10 mouse cellular contexts compared by ENCODE assay signal in the genomic region with DNA sequence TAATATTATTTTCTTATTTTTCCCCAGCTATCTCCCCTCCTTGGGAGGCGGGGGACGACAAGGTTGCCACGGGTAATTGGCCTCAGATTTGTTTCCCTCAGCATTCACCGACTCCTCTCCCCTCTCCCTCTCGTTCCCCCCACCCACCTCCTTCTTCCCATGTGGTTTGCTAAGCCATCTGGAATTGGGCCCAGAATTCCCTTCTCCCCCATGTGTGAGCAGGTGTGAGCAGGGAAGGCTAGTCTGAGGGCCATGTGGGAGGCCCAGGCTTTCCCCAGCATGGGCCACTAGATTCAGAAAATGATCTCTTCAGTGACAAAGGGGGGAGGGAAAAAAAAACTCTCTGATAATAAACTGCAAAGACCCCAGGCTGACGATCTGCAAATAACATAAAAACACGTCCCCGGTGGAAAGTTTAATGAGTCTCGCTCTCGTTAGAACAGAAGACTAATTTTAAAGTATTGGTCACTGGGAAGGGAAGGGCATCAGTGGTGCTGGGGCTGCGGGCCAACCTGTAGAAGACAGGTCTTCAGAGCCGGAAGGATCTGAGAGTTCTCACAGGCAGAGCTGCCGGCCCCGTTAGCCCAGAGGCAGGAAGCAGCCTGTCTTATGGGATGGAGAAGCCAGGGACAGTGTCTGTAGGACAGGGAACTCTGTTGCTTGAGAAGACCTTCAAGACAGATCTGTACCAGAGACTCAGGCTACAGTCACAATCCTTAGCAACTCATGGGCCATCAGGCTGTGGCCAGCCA.
A peak's percentile ranks its signal among the peaks of the same experiment; 100 is the strongest.
DNase-seq lines count a peak whose midpoint lies in the region; ATAC-seq and TF ChIP-seq lines count a peak whose summit lies in the region.
"Had no signal": no experiment of that assay in that cellular context is flagged by ENCODE, and none has a peak within 500 bp of the region (broad histone marks: within the 10 kb centered on the region; RNA-seq: fewer than 3 reads in every experiment).

No protein-coding gene starts in this region.

- no peak overlapping the region for H3K4me2 ChIP-seq in forebrain, embryonic 15.5 days (replicated peaks)
- no peak overlapping the region for H3K4me2 ChIP-seq in midbrain, embryonic 11.5 days
- H3K4me2 ChIP-seq: limb, embryonic 15.5 days had no signal

- peak; percentile 63 for ATAC-seq in forebrain, embryonic 15.5 days (replicated peaks)
- ATAC-seq in midbrain, embryonic 11.5 days (ENCODE audit: low FRiP score), result 0 out of 2 replicates have a peak, but pooled peaks have one; percentile 28

- H3K27ac ChIP-seq in layer of hippocampus, adult 2 months, result peak overlapping the region; percentile 91
- H3K27ac ChIP-seq in forebrain, embryonic 15.5 days (replicated peaks), result peak overlapping the region; percentile 78
- H3K27ac ChIP-seq in midbrain, embryonic 11.5 days (ENCODE audit: low read depth, low read length), result no peak overlapping the region; the same call in 1 of the 2 replicates
- H3K27ac ChIP-seq: limb, embryonic 15.5 days; stomach, postnatal 0 days had no signal

- no peaks in the 10 kb centered on the region for H3K36me3 ChIP-seq in forebrain, embryonic 15.5 days
- H3K36me3 ChIP-seq in midbrain, embryonic 11.5 days (ENCODE audit: control insufficient read depth, insufficient read depth, low read length), result no peaks in the 10 kb centered on the region
- H3K36me3 ChIP-seq: limb, embryonic 15.5 days had no signal

- H3K4me1 ChIP-seq in forebrain, embryonic 15.5 days, result peaks cover 61% of the 10 kb centered on the region
- peaks cover 14% of the 10 kb centered on the region for H3K4me1 ChIP-seq in midbrain, embryonic 11.5 days (ENCODE audit: control insufficient read depth, insufficient read depth, low read length)

- H3K4me3 ChIP-seq in layer of hippocampus, adult 2 months, result no peak overlapping the region
- H3K4me3 ChIP-seq in forebrain, embryonic 15.5 days, result no peak overlapping the region
- H3K4me3 ChIP-seq in midbrain, embryonic 11.5 days (ENCODE audit: low read depth, low read length), result no peak overlapping the region
- H3K4me3 ChIP-seq: limb, embryonic 15.5 days had no signal

- H3K27me3 ChIP-seq in forebrain, embryonic 15.5 days, result no peaks in the 10 kb centered on the region
- H3K27me3 ChIP-seq in midbrain, embryonic 11.5 days (ENCODE audit: control insufficient read depth, insufficient read depth, low read length), result no peaks in the 10 kb centered on the region

- intact Hi-C loops in heart, postnatal 10 days (cut with DNase I), result no loop called here

- WGBS in forebrain, embryonic 15.5 days, result 19% methylated on average over 14 of the region's 14 CpGs
- 64% methylated on average over 14 of the region's 14 CpGs for WGBS in midbrain, embryonic 11.5 days

- TF ChIP-seq CTCF in layer of hippocampus, adult 2 months (conservative IDR thresholded peaks at IDR 0.05), result no peak

- H3K9ac ChIP-seq in forebrain, embryonic 15.5 days (replicated peaks), result no peak overlapping the region
- no peak overlapping the region for H3K9ac ChIP-seq in midbrain, embryonic 11.5 days (ENCODE audit: low read length)
- H3K9ac ChIP-seq: limb, embryonic 15.5 days had no signal

- peak; percentile 38 to 62 for DNase-seq in layer of hippocampus, adult 2 months (ENCODE audit: low spot score in 2 of 2)
- no peak for DNase-seq in layer of hippocampus, adult 9-10 months (ENCODE audit: low spot score)
- DNase-seq in cerebellum, adult 18-20 months, result peak; percentile 46 to 67
- no peak for DNase-seq in midbrain, embryonic 11.5 days (ENCODE audit: low spot score, missing footprints)
- no peak for DNase-seq in urinary bladder, adult 18-20 months (ENCODE audit: low spot score in 2 of 2)
- no peak for DNase-seq in B cell, adult 2 months
- no peak for DNase-seq in heart, postnatal 10 days

- H3K9me3 ChIP-seq in forebrain, embryonic 15.5 days, result no peaks in the 10 kb centered on the region
- H3K9me3 ChIP-seq in midbrain, embryonic 11.5 days (ENCODE audit: control insufficient read depth, low read length), result no peaks in the 10 kb centered on the region
- H3K9me3 ChIP-seq: limb, embryonic 15.5 days had no signal

Comparison
In these comparisons a context has a peak if more than half of its experiments do, and no peak if none do; other contexts are left out.
1. DNase-seq: peak in layer of hippocampus, adult 2 months (2 of 2) and cerebellum, adult 18-20 months (2 of 2); none in layer of hippocampus, adult 9-10 months (single experiment), midbrain, embryonic 11.5 days (single experiment), urinary bladder, adult 18-20 months (0 of 2), B cell, adult 2 months (0 of 2) and heart, postnatal 10 days (0 of 2).